Mouse (Mus musculus): ENCODE data around the gene Cyp27a1. TPM values are rescaled to one million over a fixed set of nuclear protein-coding genes. Genes with fewer than 3 reads are reported as not detected.

The Cyp27a1 gene
- polyA plus RNA-seq (2012; rRNA removed) = 35.7 and 45.1 TPM in 2 replicates

DNA sequence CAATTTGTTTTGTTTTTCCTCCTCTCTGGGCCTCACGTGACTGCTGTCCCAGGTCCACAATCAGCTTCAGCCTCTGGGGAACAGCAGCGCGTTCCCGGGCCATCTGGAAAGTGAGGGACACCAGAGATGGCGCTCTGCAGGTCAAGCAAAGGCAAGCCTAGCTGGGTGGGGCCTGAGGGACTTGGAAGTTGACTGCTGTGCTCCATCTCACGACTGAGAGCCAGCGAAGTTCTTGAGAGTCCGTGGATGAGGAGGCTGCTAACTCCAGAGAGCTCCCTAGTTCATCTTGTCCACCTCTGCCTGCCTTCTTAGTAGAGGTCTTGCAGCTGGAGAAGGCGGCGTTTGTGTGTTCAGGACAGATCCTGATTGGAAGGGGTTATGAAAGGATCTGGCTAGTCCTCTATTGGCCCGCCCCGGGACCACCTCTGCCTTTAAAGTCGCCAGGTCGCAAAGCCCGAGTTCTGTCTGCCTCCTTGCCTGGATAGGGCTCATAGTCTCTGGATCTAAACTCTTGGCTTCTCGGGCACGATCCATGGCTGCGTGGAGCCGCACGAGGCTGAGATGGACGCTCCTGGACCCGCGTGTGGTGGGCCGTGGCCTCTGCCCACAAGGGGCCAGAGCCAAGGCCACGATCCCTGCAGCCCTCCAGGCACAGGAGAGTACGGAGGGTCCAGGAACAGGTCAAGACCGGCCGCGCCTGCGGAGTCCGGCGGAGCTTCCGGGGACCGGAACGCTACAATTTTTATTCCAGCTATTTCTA lies at the start of gene Cyp27a1:
Gene Cyp27a1, plus strand, starts transcription at position 476 of the 760 bp plus-strand sequence.
- DNase-seq (ENCODE audit: low read depth) = no peak

DNA sequence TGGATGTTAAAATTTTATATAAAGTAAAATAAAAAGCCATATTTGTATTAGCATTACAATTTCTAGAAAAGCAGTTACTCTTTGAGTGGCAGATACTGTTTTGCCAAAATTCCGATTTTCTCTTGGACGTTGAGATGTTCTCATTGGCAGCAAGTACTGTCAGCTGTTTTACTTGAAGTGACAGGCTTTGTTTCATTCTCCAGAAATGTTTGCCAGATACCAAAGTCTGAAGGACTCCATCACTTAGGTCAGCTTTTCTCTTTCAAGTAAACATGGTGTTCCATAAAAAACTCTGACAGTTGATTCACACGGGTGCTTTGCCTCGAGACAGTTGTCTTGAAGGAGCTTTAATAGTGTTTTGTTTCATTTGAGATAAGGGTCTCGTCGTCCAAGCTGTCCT lies 48.2 kb upstream of the Cyp27a1 start:
- no peak for DNase-seq (ENCODE audit: low read depth)

DNA sequence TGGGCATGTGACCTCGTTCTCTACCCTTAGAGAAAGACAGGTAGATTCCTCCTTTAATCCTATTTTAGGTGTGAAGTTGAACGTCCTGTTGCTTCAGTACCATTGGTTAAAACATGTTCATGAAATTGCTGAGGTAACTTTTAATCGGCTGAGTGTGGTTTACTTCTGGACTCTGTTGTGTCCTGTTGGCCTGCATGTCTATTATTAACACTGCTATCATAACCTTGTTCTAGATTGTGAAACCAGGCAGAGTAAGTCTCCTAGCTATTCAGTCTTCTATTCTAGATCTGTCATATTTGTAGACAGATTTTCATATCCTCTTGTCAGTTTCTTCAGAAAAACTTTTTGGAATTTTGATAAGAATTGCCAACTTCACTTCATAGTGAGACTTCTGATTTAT lies 45.0 kb upstream of the Cyp27a1 start:
- no peak for DNase-seq (ENCODE audit: low read depth)

DNA sequence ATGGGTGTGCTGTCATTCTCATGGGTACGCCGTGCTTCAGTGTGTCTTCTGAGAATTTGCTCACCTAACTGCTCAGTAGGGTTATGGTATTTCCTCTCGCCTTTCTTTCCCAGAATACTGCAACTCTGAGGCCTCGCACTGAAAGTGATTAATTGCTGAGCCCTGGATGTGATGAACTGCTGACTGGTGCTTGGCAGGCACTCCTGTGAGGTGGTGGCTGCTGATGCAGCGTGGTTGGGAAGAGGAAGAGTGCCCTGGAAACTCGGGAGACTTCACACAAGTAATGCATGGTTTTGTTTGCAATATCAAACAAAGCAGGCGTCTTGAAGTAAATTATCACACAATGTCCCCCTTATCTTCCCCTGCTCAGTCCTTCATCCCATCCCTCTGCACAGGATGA lies 40.6 kb upstream of the Cyp27a1 start:
- no peak for DNase-seq (ENCODE audit: low read depth)

DNA sequence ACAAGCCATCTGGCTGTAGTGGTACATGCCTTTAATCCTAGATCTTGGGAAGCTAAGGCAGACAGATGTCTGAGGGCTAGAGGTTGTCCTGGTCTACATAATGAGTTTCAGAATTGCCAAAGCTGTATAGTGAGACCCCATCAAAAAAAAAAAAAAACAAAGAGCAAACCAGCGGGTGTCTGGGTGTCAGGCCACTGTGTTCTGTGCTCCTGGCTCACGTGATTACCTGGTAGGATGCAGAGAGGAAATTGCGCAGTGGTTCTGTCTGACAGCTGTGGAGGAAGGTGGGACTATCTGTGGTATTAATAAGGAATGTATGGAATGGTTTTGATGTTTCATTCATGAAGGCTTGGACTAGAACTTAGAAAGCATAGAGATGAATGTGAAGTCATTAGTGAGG lies 36.5 kb upstream of the Cyp27a1 start:
- DNase-seq (ENCODE audit: low read depth) = no peak

DNA sequence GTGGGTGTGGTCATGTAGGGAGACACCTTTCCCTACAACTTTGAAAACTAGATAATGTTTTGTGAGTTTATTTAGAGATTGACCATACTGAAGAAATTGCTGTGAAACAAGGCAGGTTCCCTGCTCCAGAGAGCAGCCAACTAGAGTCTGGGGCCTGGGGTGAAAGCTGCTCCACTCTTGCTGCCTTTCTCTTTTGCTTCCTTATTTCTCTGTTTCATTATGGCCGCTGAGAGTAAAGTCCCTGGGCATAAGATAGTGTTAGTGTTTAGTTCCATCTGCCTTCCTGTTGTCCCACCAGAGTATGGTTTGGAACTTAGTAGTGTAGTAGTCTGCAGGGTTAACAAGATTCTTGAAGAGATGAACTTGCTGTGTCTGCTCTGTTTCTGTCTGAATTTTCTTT lies 35.5 kb upstream of the Cyp27a1 start:
- no peak for DNase-seq (ENCODE audit: low read depth)

DNA sequence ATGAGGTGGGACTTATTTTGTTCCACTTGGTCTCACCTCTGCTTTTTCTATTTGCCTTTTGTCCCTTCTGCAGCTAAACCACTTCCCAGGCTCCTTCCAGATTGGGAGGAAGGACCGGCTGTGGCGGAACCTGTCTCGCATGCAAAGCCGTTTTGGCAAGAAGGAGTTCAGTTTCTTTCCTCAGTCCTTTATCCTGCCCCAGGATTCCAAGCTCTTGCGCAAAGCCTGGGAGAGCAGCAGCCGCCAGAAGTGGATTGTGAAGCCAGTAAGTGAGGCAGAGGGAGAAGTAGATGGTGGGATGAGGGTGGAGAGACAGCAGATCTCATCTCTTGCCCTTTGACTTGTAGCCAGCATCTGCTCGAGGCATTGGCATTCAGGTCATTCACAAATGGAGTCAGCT lies 26.2 kb upstream of the Cyp27a1 start:
- DNase-seq (ENCODE audit: low read depth) = peak; percentile 61

DNA sequence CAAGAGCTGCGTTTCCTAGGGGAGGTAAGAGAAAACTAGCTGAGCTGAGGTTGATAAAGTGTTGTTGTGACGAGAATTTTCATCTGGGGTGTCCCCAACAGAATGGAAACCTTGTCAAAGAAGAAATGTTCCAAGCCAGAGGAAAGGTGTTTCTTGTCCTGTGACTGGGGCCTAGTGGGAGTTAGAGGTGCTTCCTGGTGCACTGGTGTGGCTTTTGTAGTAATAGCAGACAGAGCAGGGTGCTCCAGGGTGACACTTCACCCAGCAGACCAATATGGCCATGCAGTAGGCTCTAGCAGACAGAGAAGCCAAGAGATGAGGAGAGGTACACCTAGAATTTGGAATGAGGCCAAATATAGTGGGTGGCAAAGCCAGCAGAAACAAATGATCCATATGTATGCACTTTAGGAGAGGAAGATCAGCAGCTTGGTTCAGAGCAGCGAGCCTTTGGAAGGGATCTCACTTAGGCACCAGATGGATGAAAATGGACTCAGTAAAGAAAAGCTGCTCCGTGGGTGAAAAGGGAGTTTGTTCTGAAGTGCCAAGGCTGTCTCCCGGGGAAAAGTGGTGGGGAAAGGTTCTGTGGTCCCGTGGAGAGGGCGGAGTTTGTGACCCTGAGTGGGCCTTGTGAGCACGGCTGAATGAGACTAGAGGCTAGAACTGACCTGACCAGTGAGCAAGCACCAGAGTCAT lies 19.3 kb upstream of the Cyp27a1 start:
- DNase-seq (ENCODE audit: low read depth) = no peak

DNA sequence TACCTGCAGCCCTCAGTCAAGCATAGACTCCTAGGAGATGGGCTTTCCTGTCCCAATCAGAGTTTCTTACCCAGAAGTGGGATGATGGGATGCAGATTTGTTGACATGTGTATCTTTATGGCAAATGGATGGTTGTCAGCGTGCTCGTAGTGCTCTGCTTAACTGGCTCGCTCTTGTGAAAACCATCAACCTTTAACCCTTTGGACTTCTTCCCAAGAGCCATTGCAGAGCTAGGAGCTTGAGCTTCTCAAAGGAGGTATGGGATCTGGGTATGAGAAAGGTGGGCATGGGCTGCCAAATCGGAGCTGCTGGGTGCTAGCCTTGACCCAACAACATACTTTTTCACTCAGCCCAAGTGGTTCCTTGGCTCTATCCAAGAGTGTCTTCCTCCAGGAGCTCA lies 17.5 kb upstream of the Cyp27a1 start:
- DNase-seq (ENCODE audit: low read depth) = no peak

DNA sequence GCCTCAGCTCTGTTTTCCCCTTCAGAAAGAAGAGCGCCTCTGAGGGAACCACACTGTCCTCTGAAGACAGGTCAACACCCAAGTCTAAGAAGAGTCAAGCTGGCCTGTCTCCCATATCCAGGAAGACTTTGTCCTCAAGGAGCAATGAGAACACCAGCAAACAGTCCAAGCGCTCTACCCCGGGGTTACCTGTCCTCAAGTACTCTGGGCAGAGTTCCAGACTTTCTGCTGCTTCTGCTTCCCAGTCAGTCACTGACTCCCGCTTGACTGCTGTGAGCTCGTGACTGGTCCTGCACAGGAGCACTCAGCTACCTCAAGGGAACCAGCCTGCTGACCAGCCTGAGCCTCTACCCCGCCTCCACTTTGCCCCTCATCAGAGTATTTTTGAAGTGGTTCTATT lies 16.0 kb upstream of the Cyp27a1 start:
- DNase-seq (ENCODE audit: low read depth) = no peak

DNA sequence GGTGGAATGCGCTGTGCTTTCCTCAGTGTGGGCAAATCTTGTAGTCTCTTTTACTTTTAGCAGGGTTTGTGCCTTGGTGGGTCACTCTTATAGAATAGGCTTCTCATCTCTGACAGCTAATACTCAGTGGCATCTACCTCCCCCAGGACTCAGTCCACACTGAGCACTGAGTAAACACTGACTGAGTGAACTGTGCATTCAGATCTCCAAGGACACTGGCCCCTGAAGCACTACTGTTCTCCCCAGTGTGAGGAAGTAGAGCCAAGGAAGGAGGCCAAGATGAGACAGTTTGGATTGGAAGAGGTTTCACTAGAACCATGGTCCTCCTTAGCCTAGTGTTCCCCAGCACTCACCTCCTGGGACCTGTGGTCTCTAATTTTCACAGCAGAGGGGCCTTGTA lies 15.0 kb upstream of the Cyp27a1 start:
- DNase-seq (ENCODE audit: low read depth) = no peak

DNA sequence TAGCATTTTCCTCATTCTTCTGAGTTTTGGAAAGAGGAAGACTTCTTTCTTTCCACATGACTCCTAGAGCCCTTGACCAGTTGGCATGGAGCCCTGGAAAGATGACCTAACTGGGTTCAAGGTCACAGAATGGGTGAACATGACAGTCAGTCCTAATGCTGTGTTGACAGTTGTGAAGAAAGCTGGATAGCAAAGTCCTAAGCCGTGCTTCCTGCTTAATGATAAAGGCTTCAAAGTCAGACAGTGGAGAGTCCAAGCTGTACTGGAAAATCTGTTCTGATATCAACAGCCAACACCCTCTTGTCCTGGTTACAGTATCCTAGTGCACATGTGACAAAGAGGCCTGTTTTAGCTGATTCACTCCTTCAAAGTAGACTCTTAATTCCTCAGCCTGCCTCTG lies 14.6 kb upstream of the Cyp27a1 start:
- no peak for DNase-seq (ENCODE audit: low read depth)

DNA sequence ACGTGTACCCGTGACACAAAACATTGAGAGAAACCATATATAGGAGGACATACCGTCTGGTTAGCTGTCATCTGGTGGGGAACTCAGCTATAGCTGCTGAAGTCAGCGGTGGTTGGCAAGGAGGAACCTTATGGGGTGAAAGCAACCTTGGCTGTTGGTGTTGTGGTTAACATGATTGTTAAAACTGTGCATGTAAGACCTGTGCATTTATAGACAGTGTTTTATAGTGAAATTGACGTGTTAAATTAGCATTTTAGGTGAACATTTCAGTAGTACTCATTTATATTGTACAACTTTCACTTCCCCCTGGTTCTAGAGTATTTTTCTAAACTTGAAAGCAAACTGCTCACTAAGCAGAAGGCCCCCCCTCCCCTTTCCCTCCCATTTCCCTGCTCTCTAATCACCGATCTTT lies 11.2 kb upstream of the Cyp27a1 start:
- no peak for DNase-seq (ENCODE audit: low read depth)

DNA sequence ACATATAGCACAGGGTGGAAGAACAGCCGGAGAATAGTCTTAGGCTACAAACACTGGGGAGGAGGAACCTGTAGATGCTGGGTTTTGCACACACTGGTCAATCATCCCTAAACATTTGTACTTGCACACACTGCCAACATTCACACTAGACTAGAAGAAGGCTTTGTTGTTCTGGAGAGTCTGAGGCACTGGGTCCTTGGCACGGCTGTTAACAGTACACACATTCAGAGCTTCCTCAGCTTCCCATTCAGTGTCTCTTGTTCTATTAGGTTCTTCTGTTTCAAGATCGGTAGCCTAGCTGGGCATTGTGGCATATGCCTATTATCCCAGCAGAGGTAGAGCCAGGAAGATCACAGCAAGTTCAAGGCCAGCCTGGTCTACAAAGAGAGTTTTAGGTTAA lies 9.2 kb upstream of the Cyp27a1 start:
- DNase-seq (ENCODE audit: low read depth) = no peak

DNA sequence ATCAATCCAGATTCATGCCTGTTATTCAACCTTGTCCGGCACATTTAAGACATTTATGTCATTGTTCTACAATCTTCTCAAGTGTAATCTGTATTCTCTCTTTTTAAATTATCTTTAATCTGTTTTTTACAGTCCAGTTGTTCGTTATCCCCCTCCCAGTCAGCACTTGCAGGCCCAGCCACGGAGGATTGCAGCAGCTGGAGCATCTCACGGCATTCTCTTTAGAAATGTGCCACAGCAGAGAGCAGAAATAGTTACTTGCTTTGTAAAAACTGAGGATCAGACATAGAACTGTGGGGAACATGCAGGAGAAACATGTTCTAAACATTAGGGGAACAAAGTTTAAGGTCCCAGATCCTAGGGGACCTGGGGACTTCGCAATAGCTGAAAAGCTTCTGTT lies 8.4 kb upstream of the Cyp27a1 start:
- DNase-seq (ENCODE audit: low read depth) = no peak

DNA sequence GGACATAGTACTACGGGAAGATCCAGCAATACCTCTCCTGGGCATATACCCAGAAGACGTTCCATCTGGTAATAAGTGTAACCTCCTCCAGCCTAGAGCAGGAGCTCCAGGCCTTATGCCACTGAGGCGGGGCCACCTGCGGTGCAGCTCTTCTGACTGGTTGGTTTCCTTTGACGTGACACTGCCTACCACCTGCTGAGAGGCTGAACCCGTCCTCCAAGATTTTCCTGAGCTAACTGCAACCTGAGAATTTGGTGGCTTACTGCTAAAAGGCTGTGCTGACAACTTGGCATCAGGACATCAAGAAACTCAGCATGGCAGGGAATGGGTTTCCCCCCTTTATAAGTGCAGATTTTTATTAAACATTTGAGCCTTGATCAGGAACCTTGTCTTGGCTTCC lies 3.8 kb upstream of the Cyp27a1 start:
- DNase-seq (ENCODE audit: low read depth) = no peak

DNA sequence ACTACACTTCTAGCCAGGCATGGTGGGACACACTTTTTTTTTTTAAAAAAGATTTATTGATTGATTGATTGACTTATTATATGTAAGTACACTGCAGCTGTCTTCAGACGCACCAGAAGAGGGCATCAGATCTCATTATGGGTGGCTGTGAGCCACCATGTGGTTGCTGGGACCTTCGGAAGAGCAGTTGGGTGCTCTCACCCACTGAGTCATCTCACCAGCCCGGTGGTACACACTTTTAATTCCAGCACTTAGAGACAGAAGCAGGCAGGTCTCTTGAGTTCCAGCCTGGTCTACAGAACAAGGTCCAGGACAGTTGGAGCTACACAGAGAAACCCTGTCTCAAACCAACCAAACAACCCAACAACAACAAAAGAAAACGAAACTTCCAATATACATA lies 1.3 kb upstream of the Cyp27a1 start:
- no peak for DNase-seq (ENCODE audit: low read depth)

DNA sequence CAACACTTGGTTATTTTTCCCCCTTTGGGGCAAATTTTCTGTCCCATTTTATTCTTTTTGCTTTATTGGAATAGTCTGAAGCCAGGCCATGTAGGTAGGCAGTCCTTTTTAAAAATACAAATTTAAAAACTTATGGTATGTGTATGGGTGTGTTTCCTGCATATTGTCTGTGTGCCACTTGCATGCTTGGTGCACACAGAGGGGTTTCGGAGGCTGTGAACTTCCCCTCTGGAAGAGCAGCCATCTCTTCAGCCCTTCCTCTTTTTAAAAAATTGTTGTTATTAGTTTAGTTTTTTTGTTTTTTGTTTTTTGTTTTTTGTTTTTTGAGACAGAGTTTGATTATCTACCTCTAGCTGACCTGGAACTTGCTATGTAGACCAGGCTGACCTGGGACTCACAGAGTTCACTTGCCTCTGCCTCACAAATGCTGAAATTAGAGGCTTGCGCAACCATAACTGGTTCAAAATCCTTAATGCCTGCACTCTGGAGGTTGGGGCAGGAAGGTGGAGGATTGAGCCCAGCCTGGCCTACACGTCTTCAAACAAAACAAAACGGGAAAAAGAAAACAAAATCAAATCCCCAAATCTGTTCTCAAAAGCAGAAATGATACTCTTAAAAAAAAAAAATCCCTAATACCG lies 794 bp upstream of the Cyp27a1 start:
- DNase-seq (ENCODE audit: low read depth) = peak; percentile 52

DNA sequence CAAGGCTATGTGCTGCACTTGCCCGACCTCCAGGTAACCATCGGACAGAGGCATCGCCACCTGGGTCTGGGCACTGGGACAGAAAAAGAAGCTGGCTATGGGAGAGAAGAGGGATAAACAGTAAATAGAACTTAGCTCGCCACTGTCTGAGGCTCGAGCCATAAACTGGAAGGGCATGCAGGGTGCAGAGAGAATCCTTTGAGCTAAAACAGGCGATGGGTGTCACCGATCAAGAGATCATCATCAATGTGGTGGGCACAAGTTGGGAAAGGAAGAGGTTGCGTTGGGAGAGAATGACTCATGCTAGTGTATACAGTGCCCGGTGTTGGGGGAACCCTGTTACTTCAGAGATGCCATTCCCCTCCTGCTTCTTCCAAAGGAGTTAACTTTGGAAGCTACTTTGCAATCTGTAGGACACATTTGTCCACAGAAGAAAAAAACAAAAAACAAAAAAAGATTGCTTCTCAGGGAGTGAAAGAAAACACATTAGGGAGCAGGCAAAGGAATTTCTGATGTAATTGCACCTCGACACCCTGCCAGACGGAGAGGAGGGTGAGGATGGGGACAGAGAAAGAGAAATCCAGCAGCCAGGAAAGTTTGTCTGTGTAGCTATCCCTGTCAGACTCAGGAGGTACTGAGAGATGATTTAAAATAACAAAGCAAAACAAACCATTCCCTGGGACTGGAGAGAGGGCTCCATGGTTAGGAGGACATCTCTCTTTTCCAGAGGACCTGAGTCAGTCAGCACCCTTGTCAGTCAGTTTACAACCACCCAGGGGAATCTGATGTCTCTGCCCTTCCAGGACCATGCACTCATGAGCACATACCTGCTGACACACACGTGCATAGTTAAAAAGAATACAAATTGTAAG lies 721 bp downstream of the Cyp27a1 start:
- no peak for DNase-seq (ENCODE audit: low read depth)

DNA sequence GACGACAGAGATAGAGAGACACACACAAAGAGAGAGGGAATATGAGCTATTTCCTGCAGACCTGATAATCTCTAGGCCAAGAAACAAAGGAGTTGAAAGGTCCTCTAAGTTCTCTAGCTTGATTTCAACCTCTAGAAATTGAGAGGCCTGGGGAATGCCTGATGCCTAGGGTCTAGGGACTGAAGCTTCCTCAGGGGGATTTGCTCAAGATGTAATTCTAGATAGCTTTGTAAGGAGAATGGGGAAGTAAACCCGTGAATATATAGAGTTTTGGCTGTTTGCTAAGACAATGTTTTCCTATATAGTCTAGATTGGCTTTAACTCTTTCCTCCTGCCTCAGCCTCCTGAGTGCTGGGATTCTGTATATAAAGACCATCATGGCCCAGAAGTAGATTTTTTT lies 1.6 kb downstream of the Cyp27a1 start:
- no peak for DNase-seq (ENCODE audit: low read depth)

DNA sequence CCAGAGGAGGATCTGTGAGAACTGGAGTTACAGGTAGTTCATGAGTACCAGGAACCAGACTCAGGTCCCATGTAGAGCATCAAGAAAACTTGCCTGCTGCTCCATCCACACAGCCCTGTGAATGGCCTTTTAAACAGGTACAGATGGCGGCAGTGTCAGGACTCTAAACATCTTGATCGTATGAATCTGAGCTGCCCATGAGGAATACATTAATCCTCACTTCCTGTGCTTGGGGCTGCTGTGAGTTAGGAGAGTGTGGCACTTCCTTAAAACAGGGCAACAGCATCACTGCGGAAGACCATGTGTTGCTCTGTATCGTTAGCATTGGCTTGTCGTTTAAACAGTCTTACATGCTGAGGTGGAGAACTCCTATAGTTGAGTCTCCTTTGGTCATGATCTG lies 2.1 kb downstream of the Cyp27a1 start:
- DNase-seq (ENCODE audit: low read depth) = no peak

DNA sequence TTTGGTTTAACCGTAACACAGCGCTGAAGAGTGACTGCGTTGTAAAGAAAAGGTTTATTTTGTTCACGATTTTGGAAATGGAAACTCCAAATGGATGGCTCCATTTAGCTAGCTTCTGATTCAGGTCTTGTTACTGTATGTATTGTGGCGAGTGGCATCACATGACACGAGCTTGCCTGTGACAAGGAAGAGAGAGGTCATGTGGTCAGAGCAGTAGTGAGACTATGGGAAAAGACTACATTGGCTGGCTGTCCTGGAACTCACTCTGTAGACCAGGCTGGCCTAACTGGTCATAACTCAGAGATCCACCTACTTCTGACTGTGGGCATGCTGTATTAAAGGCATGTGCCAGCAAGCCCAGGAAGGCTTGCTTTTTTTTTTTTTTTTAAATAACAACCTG lies 2.5 kb downstream of the Cyp27a1 start:
- no peak for DNase-seq (ENCODE audit: low read depth)
